Mouse (Mus musculus) testis, adult 10 weeks (tissue): ENCODE results near the gene Cited2. TPM values are rescaled to one million over a fixed set of nuclear protein-coding genes. Genes with fewer than 3 reads are reported as not detected.

ENCODE experiments used
- polyA plus RNA-seq: library from polyadenylated mRNA; stranded (reverse); fragments of 350-450 nt; fragmentation: Illumina TruSeq; extraction: RNeasy Lipid Tissue Mini Kit (QIAGEN cat#74804); gene quantifications from one replicate; pipeline ENCODE4 v1.2.3, GENCODE M21; 2014; ENCODE audit warnings: low read depth, low replicate concordance

The Cited2 gene
- polyA plus RNA-seq, result 32.5 TPM

DNA sequence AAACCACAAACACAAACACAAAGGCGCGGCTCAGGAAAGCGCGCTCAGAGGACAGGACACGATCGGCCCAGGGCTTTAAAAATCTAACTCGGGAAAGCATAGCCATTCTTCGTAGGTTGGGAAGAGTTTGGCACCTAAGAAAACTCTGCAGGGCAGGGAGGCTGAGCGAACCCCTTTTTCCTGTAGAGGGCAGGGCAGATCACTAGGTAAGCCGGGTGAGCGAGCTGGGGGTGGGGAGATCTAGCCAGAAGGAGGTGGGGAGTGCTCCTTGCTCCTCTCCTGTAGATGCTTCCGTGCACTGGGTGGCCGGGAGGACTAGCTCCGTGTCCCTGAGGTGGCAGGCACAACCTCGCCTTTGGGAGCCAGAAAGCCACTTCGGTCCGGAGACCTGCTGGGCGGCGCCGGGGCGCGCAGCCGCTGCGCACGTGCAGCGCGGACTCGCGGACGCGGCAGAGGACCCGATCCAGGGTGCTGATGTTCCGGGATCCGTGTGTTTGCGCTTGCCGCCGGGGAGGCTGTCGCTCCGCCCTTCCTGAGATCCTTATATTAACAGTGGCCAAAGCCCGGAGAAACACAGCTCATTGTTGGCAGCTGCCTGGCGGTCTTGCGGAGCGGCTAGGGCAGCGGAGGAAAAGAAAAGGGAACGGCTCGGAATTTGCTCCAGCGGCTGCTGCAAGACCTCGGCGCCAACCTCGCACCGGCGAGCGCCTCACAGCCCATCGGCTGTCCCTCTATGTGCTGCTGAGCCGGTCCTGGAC, at the start of gene Cited2:
Cited2 (plus strand) TSS at position 566 of the 758 bp plus-strand sequence.

Other genes with a start within 250 kb of the Cited2 start
- gene Txlnb, start 73.0 kb downstream of the Cited2 start, polyA plus RNA-seq, result 1.5 TPM
- gene Heca, start 224.8 kb downstream of the Cited2 start, polyA plus RNA-seq, result 30.7 TPM